Mouse (Mus musculus) 3T3-L1 (cell line): ENCODE results near the gene Nlrx1.

Experiments
- DNase-seq: peaks from one replicate; pipeline ENCODE4 v3.0.0-alpha.2; 2015; ENCODE audit warnings: low read depth, low spot score

The Nlrx1 gene

GRCm38 (mm10) chr9:44269077-44269476 lies 678 bp upstream of the Nlrx1 start:
- peak; percentile 41 for DNase-seq

- peak; percentile 61 for DNase-seq
These were observed 405 bp downstream of the Nlrx1 start for GRCm38 (mm10) chr9:44268027-44268360.

- DNase-seq: peak; percentile 25
These were observed 926 bp downstream of the Nlrx1 start for GRCm38 (mm10) chr9:44267319-44268026.

- no peak for DNase-seq
These were observed 1.7 kb downstream of the Nlrx1 start for GRCm38 (mm10) chr9:44266478-44267226.

GRCm38 (mm10) chr9:44261388-44261787 lies 7.0 kb downstream of the Nlrx1 start:
- no peak for DNase-seq

GRCm38 (mm10) chr9:44259014-44259413 lies 9.4 kb downstream of the Nlrx1 start:
- no peak for DNase-seq

GRCm38 (mm10) chr9:44256213-44256612 lies 12.2 kb downstream of the Nlrx1 start:
- no peak for DNase-seq

- DNase-seq: no peak
These were observed 13.3 kb downstream of the Nlrx1 start for GRCm38 (mm10) chr9:44255136-44255521.

- no peak for DNase-seq
These were observed 13.8 kb downstream of the Nlrx1 start for GRCm38 (mm10) chr9:44254508-44255135.

- no peak for DNase-seq
These were observed 15.0 kb downstream of the Nlrx1 start for GRCm38 (mm10) chr9:44253441-44253840.

GRCm38 (mm10) chr9:44251314-44251713 lies 17.1 kb downstream of the Nlrx1 start, which contains the start of gene Pdzd3:
Gene Pdzd3 (minus strand): TSS chr9:44251471.
- no peak for DNase-seq

GRCm38 (mm10) chr9:44250445-44250844 lies 18.0 kb downstream of the Nlrx1 start:
- DNase-seq: no peak

GRCm38 (mm10) chr9:44249181-44250146 lies 18.9 kb downstream of the Nlrx1 start:
- DNase-seq: peak; percentile 49

- no peak for DNase-seq
These were observed 20.5 kb downstream of the Nlrx1 start for GRCm38 (mm10) chr9:44247907-44248306.

GRCm38 (mm10) chr9:44243621-44244020 lies 24.8 kb downstream of the Nlrx1 start:
- DNase-seq: no peak

- DNase-seq: no peak
These were observed 27.0 kb downstream of the Nlrx1 start for GRCm38 (mm10) chr9:44241418-44241817.

- no peak for DNase-seq
These were observed 27.5 kb downstream of the Nlrx1 start for GRCm38 (mm10) chr9:44240911-44241310.

GRCm38 (mm10) chr9:44240399-44240798 lies 28.0 kb downstream of the Nlrx1 start, which contains the start of gene Ccdc153:
Gene Ccdc153 (plus strand): TSS chr9:44240676.
- no peak for DNase-seq

- peak; percentile 73 for DNase-seq
These were observed 29.0 kb downstream of the Nlrx1 start for GRCm38 (mm10) chr9:44239447-44239846.

GRCm38 (mm10) chr9:44238501-44239190 lies 29.8 kb downstream of the Nlrx1 start:
- no peak for DNase-seq

- no peak for DNase-seq
These were observed 31.3 kb downstream of the Nlrx1 start for GRCm38 (mm10) chr9:44237128-44237527.
